Mouse (Mus musculus) CH12F3 (cell line): ENCODE results near the gene Wfikkn2.
"Not testable (repeated sequence)": the region's sequence is repeated elsewhere in the genome, so short reads cannot be mapped to it uniquely, and the experiment has no call there.

Experiments
- in situ Hi-C: fragments of 300-500 bp; cut with MboI; formaldehyde crosslinking; loops from 2 replicates; pipeline ENCODE4 v1.14.3; 2020; ENCODE audit warnings: low sequenced_read_pairs

Wfikkn2 gene

DNA sequence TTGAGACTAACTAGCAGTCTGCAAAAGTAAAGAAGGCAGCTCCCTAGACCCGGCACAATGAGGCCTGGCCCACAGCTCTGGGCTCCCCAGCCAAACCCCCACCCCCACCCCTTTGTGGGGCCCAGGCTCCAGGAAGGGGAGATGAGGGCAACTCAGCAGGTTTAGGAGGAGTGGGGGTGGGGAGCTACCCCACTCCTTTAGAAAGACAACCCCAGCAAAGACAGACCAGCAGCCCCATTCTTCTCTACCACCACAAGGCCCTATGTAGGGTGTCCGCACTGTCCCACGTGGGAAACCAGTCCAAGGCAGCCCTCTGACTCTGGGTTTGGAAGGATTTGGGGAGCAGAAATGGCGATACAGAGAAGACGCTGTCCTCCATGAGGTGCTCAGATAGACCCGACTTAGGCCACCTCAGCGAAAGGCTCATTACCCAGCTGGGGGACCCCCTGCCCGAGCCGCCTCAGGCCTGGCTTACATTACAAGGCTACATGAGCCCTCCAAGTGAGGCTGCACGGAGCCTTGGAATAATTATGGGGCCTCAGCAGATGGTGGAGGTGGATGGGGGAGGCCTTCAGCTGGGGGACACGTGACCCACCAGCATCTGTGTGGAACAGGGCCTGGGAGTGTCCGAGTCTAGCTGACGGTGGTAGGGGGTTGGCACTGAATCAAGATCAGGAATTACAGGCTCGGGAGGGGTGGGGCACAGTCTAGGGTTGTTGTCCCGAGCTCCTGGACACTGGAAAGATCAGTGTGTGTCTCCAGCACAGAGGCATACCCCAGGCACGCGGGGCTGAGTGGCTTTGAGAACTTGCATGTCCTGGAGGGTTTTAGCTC lies at the start of gene Wfikkn2:
TSS of gene Wfikkn2 (minus strand) at position 51 of the 834 bp plus-strand sequence.
- in situ Hi-C loops = no loop called here

DNA sequence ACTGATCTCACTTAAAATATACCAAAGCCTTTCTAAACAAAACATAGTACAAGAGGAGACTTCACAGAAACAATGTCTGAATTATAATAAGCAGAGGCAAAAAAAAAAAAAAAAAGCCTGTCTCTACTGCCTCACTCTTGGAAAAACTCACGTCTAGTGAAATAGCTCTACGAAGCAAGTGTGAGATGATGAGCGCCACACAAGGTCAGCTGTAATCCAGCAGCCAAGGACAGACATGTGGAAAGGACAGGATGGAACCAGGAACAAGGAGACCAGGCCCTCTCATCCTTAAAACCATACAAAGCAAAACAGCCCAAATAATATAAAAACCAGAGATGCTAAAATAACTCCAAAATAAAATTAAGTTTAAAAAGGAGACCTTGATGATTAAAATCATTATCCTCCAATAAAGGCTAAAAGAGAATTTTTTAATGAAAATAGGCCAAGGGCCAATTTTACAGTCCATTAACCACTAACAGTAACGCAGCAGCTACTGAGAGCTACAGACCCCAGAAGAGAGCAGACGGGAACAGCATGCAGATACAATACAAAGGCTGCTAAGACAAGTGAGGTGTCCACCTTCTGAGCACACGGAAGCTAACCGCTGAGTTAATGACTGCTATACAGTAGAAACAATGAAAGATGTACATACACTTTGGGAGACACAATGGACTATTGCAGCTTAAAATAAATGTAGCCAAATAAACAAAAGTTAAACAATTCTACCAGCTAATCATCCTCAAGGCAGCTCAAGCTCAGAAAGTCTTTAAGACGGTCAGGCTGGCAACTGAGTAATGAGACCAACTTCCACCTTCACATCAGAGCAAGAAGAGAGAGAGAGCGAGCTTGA lies 49.4 kb upstream of the Wfikkn2 start:
- in situ Hi-C loops = no loop called here

DNA sequence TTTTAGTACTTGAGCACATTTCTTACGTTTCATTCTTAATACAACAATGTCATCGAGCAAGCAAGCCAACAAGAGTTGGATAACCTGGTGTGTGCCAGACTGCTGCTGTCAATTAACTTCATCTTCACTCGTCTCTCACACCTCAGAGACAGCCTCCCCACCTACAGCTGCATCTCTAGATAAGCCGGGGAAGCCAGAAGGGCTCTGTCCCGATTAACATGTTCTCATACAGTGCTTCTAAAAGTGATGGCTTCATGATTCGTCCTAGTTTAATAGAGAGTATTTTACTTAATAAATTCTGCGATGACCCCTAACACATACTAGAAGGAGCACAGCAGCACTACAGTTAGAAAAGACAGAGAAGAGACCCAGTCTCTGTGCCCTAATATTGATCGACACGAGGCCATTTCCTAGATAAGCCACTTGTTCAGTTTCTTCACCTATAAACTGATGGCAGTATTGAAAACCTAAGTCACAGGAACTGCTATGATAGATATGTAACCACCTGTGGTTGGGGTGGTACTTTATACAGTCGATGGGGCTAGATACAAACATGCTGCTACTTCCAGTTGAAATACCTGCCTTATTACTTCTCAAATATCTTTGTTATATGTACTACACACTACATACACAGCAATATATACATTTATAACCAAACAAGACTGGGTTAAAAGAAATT lies 44.4 kb upstream of the Wfikkn2 start:
- in situ Hi-C loops = no loop called here

DNA sequence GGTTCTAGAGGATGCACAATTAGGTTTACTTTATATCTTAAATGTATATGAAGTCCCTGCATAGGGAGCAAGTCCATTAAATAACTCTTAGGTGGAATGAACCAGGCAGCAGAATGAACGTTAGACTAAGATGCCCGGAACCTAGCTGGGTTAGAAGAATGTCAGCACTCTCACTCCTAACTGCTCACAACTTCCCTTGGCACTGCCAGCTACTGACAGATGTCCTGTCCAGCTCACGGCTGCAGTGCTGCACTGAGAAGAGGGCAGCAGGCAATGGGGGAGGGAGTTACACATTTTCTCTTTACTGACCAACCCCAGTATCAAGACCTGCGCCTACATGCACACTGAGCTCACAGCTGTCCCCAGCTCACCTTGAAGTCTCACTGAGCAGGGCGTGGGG lies 41.3 kb upstream of the Wfikkn2 start:
- in situ Hi-C loops = loop anchor here (5.0 kb wide), 1 partner anchor 50 kb away; no protein-coding TSS in a partner anchor

DNA sequence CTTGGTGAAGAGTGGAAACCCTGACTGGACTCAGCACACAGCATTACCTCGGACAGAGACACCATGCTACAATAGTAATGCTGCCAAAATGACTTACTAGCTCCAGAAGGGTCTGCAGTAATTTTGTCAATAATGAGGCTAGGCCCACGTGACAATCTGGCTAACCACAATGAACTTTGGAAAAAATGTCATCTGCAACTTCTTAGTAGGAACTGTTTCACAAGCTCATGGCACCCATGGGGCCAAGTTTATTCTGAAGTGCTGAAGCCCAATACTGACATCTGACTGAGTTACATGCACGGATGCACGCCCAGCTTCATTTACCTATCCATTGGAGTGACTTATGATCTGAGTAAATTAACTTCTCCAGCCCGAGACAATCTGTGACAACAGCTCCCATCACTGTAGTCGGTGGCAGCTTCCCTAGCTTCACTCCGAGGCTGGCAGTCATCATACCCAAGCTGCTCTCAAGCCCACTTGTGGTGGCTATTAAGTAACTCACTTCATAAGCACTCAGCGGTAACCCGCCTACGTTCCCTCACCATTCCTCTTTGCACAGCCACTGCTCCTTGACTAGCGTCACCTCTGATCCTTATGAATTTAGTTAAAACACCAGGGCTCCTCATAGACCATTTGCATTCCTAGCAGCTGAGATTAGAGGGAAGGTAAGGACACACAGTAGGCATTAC lies 40.2 kb upstream of the Wfikkn2 start:
- in situ Hi-C loops = loop anchor here (5.0 kb wide), 1 partner anchor 49 kb away; no protein-coding TSS in a partner anchor

DNA sequence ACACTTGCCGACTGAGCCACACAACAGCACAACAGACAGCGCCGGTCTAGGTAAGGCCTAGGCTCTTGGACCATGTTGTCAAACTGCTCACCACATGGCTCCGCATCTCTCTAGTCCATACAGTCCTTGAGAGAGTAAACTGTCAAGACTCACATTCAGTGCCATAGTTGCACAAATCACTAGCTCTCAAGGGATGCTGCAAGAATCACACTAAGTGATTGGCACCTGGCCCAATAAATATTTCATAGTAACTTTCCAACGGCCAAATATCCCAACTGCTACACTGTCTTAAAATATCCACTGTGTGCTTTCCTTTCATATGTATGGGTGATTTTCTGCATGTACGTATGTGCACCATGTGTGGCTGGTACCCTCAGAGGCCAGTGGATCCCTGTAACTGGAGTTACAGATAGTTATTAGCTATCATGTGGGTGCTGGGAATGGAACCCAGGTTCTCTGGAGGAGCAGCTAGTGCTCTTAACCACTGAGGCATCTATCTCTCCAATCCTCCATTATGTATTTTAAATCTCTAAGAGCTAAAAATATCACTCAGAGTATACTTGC lies 37.8 kb upstream of the Wfikkn2 start:
- in situ Hi-C loops = no loop called here

DNA sequence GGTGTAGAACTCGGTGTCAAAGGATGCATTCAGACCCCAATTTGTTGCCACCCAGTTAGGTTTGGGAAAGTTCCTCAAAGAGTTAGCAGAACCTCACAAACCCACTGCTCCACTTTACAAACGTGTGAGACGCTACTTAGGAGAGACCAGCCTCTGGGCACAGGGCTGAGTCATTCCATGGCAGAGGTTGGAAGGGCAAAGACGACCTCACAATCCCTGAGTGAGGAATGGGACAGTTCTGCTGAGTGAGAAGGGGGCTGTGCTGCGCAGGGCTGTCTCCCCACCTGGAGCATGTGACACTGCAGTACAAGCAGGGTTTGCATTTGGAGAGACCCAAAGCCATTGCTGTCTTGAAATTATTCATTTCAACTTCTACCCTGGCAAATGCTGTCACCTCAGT lies 36.5 kb upstream of the Wfikkn2 start:
- in situ Hi-C loops = no loop called here

DNA sequence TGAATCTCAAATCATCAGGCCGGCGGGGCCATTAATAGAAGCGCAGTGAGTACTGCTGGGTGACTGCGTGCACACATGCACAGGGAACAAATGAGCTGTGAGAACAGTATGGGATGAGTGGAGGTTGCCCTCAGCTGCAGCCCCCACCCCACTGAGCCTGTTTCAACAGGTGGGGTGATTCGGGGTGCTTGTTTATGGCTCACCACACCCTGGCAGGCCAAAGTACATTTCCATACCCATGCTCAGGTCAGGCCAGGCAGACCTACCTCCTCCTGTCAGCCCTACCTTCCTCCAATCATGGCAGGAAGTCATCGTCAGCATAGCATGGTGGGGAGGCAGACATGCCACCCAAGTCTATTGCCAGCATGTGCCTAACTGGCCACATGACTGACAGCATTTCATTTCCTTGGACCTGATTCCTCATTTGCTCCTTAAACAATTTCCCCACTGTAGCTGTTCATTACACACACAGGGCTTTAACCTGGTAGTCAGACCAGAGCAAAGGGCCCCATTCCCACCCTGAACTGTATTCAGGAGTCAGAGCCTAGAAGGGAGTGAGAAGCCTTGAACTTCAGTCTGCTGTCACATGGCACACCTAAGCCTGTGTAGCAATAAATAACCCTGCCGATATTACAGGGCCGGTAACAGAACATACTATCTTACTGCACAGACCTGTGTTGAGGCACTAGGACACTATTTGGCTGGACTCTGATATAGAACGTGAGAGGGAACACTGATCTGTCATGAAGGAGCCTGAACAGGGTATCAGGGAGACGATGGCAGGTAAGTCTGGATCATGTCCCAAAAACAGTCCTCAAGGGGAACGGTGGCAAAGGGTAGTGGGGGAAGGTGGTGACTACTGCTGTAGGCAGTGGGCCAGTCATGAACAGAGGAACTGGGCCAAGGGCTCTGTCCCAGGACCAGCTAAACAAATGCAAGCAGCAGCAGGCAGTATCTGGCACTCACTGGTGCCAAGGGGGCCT lies 35.7 kb upstream of the Wfikkn2 start, which contains the start of gene Gm21885:
TSS of gene Gm21885 (plus strand) at position 675 of the 983 bp plus-strand sequence.
- in situ Hi-C loops = no loop called here

DNA sequence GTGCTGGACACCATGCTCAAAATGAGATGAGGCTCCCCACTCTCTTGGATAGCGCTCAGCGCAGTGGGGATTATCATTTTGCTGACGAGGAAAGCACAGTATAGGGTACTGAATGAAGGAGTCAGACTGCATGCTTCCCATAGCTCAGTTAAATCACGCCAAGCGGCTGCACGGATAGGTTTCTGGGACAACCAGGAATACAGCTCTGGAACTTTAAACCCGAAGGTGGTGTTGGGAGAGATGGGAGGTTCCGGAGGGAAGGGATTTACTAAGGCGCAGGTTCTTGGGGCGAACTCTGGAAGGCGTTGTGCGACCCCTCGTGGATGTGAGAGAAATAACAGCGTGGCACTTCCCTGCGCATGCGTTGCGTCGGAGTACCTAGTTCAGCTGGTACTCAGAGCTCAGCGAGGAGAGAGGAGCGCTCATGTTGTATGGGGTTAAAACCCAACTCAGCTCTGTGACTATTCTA lies 31.1 kb upstream of the Wfikkn2 start:
- in situ Hi-C loops = loop anchor here (10.0 kb wide), 1 partner anchor 142 kb away; no protein-coding TSS in a partner anchor

DNA sequence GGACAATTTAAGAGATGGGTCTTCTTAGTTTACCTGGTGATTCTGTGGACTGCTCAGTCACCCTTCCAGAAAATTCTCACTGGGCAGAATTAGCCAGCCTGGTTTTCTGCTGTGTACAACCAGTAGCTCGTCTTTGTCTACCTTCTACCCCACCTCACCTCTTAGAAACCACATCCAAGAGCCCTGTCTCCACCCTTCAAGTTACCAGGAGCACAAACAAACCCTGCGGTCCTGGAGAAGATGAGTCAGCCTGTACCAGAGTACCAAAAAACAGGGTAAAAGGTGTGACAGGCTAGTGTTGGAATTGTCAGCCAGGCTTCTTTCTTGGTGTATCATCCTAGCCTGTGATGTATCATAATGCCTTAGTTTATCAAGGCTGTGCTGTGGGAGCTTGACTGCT lies 29.9 kb upstream of the Wfikkn2 start:
- in situ Hi-C loops = loop anchor here (10.0 kb wide), 1 partner anchor 141 kb away; no protein-coding TSS in a partner anchor

DNA sequence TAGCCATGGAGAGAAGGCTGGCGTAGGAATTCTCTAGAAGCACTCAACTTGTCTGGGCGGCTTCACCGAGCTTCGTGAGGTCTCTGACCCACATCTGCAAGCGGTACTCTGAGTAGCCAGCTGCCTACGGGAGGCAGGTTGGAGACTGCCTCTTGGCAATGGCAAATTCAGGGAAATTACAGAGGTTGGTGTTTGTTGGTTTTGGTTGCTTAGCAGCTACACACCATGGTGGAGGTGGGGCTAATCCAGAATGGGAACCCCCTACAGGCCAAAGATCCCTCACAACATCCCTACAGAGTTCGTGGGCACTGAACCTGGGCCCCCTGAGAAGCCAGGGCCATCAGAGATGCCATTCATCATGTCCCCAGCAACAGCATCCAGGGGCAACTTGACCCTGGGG lies 29.4 kb upstream of the Wfikkn2 start:
- in situ Hi-C loops = loop anchor here (10.0 kb wide), 1 partner anchor 140 kb away; no protein-coding TSS in a partner anchor

DNA sequence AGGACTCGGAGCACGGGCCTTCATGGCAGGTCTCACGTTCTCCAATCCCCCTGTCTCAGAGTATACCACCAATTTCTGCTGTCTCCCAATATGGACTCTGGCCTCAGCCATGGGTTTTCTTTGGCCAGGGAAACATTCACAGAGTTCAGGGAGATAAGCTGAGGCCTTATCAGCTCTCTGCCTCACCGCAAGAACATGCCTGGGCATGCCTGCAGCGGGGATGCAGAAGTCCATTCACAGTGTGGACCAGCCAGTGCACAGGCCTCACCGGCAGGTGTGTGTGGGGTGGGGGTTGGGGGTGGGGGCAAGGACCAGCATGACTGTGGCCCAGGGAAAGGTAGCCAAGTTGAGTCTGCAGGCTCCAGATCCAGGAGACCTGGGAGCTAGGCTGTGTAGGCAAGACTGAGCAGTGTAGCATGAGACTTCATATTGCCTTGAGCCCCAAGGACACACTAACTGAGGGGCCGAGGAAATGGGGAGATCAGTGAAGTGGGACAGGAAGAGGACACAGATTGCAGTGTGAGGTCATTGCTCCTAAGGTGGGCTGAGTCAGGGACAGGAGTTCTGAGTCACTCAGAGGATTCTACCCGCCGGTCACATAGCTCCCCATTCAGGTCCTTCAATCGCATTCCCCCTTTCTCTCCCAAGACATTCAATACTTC lies 28.5 kb upstream of the Wfikkn2 start:
- in situ Hi-C loops = loop anchor here (10.0 kb wide), 1 partner anchor 140 kb away; no protein-coding TSS in a partner anchor

DNA sequence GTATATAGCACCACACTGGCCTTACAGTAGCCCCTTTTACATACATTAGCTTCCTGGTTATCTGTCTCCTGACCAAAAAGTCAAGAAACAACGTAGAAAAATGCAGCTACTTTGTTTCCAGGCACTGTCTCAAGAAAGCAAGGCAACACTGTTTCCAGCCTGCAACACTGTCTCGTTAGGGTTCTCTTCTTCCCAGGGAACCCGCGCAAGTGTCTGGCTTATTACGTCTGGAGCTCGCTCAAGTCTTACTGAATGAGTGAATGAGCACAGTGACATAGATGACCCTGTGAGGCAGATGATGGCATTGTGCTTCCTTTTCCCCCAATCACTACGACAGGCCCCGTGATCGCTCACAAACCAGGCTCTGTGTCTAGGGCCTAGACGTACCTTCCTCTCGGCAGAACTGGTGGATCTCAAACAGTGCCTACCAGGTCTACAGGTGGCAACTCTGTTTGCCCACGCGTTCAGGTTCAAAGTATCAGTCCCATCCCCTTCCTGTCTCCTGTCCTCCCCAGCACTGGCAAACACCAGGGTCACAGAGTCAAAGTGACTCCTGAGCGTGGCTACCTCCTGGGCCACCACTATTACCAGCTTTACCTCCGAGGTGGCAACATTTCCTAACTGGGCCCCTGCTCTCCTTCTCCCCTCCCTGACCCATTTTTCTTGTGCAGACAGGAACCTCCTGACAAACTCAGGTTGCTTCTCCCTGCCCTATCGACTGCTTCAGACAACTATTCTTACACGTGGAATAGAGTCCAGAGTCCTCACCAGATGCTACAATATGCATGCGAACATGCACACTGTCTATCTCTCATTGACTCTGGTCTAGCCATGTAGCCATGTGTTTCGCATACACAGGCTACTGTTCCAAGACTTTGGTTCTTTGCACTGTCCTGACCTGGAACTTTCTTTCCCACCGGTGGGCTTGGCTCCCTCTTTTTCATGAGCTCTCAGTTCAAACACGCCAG lies 27.4 kb upstream of the Wfikkn2 start:
- in situ Hi-C loops = loop anchor here (10.0 kb wide), 1 partner anchor 138 kb away; no protein-coding TSS in a partner anchor

DNA sequence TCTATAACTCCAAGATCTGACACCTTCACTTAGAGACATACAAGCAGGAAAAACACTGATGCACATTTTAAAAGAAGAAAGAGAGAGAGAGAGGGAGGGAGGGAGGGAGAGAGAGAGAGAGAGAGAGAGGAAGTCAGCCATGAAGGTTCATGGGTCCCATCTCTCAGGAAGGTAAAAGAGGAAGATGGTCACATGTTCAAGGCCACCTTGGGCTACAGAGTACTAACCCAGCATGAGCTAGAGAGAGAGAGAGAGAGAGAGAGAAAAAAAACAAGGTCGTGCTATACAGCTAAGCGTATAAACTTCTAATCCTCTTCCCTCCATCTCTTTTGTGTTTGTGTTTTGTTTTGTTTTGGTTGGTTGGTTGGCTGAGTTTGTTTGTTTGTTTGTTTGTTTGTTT lies 25.2 kb upstream of the Wfikkn2 start:
- in situ Hi-C loops = loop anchor here (10.0 kb wide), 1 partner anchor 136 kb away; no protein-coding TSS in a partner anchor

DNA sequence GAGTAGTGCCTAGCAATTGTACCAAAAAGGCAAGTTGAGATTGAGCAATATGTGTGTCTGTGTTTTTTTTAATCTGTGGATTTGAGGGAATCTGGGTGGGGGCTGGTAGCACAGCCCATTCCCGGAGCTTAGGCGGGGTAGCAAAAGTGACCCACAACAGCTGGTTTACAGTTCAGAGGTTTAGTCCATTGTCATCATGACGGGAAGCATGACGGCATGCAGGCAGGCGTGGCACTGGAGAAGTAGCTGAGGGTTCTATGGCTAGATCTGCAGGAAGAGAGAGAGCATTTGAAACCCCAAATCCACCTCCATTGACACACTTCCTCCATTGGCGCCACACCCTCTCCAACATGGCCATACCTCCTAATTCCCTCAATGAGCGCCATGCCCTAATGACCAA lies 24.1 kb upstream of the Wfikkn2 start:
- in situ Hi-C loops = loop anchor here (10.0 kb wide), 1 partner anchor 135 kb away; no protein-coding TSS in a partner anchor

DNA sequence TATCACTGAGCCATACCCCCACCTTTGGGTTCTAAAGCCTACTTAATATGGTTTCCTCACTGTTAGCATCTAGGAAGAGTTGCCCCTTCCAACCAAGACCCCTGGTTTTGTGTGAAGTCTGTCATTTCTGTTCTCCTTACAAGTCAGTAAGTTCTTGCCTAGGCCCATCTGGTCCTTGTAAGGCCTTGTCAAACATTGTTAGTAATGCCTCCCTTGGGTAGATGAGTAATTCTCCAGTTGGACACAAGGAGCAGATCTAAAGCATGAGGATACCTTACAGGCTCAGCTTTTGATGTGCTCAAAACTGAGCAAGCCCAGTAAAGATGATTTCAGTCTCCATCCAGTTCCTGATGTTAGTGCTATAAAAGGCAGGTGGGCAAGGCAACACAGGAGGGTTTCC lies 23.0 kb upstream of the Wfikkn2 start:
- in situ Hi-C loops = no loop called here

DNA sequence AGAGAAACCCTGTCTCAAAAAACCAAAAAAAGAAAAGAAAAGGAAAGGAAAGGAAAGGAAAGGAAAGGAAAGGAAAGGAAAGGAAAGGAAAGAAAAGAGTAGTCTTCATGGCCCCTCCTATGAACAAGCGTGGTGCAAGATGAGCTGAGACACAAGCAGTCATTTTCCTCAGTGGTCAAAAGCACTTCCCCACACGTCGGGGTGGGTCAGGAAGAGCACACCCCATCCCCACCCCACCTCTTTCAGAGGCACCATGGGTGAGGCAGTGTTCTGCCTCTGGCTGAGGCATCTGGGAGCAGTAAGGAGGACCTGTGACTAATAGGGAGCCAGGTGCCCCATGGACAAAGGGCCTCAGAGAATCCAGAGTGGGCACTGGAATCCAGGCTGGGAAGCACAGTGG lies 20.4 kb upstream of the Wfikkn2 start:
- in situ Hi-C loops = not testable (repeated sequence)
